8 mouse cellular contexts compared by ENCODE assay signal in the genomic region with DNA sequence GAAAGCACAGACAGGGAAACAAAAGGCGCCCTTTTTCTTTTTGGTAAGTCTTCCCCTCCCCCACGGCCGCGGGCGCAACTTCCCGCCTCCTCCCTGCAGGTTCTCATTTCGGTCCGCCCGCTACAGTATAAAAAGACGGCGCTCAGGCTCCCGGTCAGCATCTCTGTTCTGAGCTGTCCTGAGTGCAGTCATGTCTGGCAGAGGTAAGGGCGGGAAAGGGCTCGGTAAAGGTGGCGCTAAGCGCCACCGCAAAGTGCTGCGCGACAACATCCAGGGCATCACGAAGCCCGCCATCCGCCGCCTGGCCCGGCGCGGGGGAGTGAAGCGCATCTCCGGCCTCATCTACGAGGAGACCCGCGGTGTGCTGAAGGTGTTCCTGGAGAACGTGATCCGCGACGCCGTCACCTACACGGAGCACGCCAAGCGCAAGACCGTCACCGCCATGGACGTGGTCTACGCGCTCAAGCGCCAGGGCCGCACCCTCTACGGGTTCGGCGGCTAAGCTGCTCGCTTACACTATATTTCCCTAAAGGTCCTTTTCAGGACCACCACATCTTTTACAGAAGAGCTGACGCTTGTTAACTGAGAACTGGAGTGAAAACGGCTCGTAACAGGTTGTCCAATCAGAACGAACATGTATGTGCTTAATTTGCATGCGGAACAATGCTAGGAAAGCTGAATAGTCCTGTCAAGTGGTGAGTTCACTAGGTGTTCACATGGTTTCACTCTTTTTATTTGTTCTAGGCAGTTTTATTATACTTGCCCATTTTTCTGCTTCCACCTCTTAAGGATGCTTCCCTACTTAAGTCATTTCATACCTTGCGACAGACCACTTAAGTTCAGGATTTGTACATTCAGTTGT. TPM values are rescaled to one million over a fixed set of nuclear protein-coding genes. Genes with fewer than 3 reads are reported as not detected.
DNase-seq lines count a peak whose midpoint lies in the region; ATAC-seq and TF ChIP-seq lines count a peak whose summit lies in the region.
"Not testable (repeated sequence)": the region's sequence is repeated elsewhere in the genome, so short reads cannot be mapped to it uniquely, and the experiment has no call there.

A gene (plus strand): TSS at position 159 of the 862 bp plus-strand sequence.

- H3K9ac ChIP-seq in hindbrain, embryonic 15.5 days = peak within 1 kb of the TSS; percentile 54

- H3K9me3 ChIP-seq in hindbrain, embryonic 15.5 days = not testable (repeated sequence)

- ATAC-seq in Patski = peak; percentile 67
- ATAC-seq in hindbrain, embryonic 15.5 days (ENCODE audit: low FRiP score, low read depth) = peak; percentile 91

- not testable (repeated sequence) for H3K27me3 ChIP-seq in Patski; hindbrain, embryonic 15.5 days

- peak within 1 kb of the TSS; percentile 56 for H3K4me3 ChIP-seq in hindbrain, embryonic 15.5 days

- WGBS in hindbrain, embryonic 15.5 days = under 1% methylated on average over 52 of the region's 56 CpGs

- H3K4me1 ChIP-seq in hindbrain, embryonic 15.5 days (replicated peaks) = peaks cover 19% of the 10 kb centered on the region

- peak within 1 kb of the TSS; percentile 73 for H3K4me2 ChIP-seq in hindbrain, embryonic 15.5 days

- not testable (repeated sequence) for TF ChIP-seq CTCF in Patski (IDR thresholded peaks at IDR 0.05)

- CTCF ChIA-PET in Patski (lab: Charles Lee) = not testable (repeated sequence)

- in situ Hi-C loops in Patski (cut with MboI; ENCODE audit: low pct_unique_long_range_greater_than_20kb) = loop anchor here (10.0 kb wide), 1 partner anchor 300 kb away; a partner anchor contains a TSS

- DNase-seq in Patski (ENCODE audit: low read depth, low spot score) = not testable (repeated sequence)
- DNase-seq in cerebellum, postnatal 14 days = peak; percentile 84 to 87
- DNase-seq in frontal cortex, postnatal 14 days (ENCODE audit: low spot score in 2 of 2) = peak; percentile 65 to 73
- peak; percentile 63 to 76 for DNase-seq in left cerebral cortex, adult 18-20 months (ENCODE audit: low spot score in 2 of 2)
- DNase-seq in lung, postnatal 4 days = peak; percentile 85 to 86
- DNase-seq in retina, postnatal 7 days (ENCODE audit: low read depth, low spot score) = peak; percentile 70
- DNase-seq in urinary bladder, adult 18-20 months (ENCODE audit: low spot score in 2 of 2) = peak; percentile 26 to 56

- H3K36me3 ChIP-seq in hindbrain, embryonic 15.5 days = not testable (repeated sequence)

- peak within 1 kb of the TSS; percentile 96 for H3K27ac ChIP-seq in hindbrain, embryonic 15.5 days (replicated peaks)

- POLR2A ChIA-PET in Patski (lab: Charles Lee) = interaction anchor here (0.7 to 1.7 kb wide), 2 partner anchors 14 to 15 kb away, joined by 3 to 5 read pairs; a partner anchor contains a TSS

RNA-seq across cellular contexts. Expression of the gene that starts here (rescaled TPM):
- polyA plus RNA-seq in Patski (2021) = 1.2 TPM
- polyA plus RNA-seq in hindbrain, embryonic 15.5 days (2015; fragmentation: Nextera tagmentation; extraction: Ambion mirVana) = 0.77 TPM in 1 of 2 replicates, not detected in the other
- 10 to 100 TPM; 21.0 to 22.9 TPM for total RNA-seq in left cerebral cortex, adult 18-20 months (2021)

Comparison
In these comparisons a context has a peak if more than half of its experiments do, and no peak if none do; other contexts are left out.
1. Peak in ATAC-seq, H3K4me3 ChIP-seq, H3K27ac ChIP-seq, H3K9ac ChIP-seq and H3K4me2 ChIP-seq in hindbrain, embryonic 15.5 days; RNA of the gene not detected or under 1 TPM.